Mouse (Mus musculus): Measurements from ENCODE around the gene Slc26a9.
"Not testable (repeated sequence)": the region's sequence is repeated elsewhere in the genome, so short reads cannot be mapped to it uniquely, and the experiment has no call there.

Gene Slc26a9

GRCm38 (mm10) chr1:131765357-131766001 is 21.7 kb downstream of the Slc26a9 start:
- DNase-seq (ENCODE audit: low spot score in 2 of 2), result peak; percentile 20 to 82

- DNase-seq (ENCODE audit: low spot score in 2 of 2), result no peak
Measured at GRCm38 (mm10) chr1:131769296-131769695, 25.5 kb downstream of the Slc26a9 start.

- peak; percentile 37 to 87 for DNase-seq (ENCODE audit: low spot score in 2 of 2)
Measured at GRCm38 (mm10) chr1:131770656-131771055, 26.8 kb downstream of the Slc26a9 start.

GRCm38 (mm10) chr1:131771440-131771839 is 27.6 kb downstream of the Slc26a9 start:
- DNase-seq (ENCODE audit: low spot score in 2 of 2), result peak in 1 of 2 experiments; percentile 15

GRCm38 (mm10) chr1:131794591-131794990 is 50.8 kb downstream of the Slc26a9 start:
- DNase-seq (ENCODE audit: low spot score in 2 of 2), result no peak

GRCm38 (mm10) chr1:131795171-131795570 is 51.3 kb downstream of the Slc26a9 start:
- no peak for DNase-seq (ENCODE audit: low spot score in 2 of 2)

GRCm38 (mm10) chr1:131797202-131797909 is 53.5 kb downstream of the Slc26a9 start, which contains the start of gene Pm20d1:
Gene Pm20d1, plus strand, starts transcription at chr1:131797381.
- peak in 1 of 2 experiments; percentile 9 for DNase-seq (ENCODE audit: low spot score in 2 of 2)

GRCm38 (mm10) chr1:131800001-131800400 is 56.2 kb downstream of the Slc26a9 start:
- DNase-seq (ENCODE audit: low spot score in 2 of 2), result no peak

GRCm38 (mm10) chr1:131801071-131801470 is 57.2 kb downstream of the Slc26a9 start:
- DNase-seq (ENCODE audit: low spot score in 2 of 2), result no peak

- no peak for DNase-seq (ENCODE audit: low spot score in 2 of 2)
Measured at GRCm38 (mm10) chr1:131802652-131803051, 58.8 kb downstream of the Slc26a9 start.

GRCm38 (mm10) chr1:131804166-131804565 is 60.3 kb downstream of the Slc26a9 start:
- DNase-seq (ENCODE audit: low spot score in 2 of 2), result no peak

- DNase-seq (ENCODE audit: low spot score in 2 of 2), result no peak
Measured at GRCm38 (mm10) chr1:131808986-131809385, 65.2 kb downstream of the Slc26a9 start.

- DNase-seq (ENCODE audit: low spot score in 2 of 2), result no peak
Measured at GRCm38 (mm10) chr1:131809651-131810050, 65.8 kb downstream of the Slc26a9 start.

GRCm38 (mm10) chr1:131811393-131811792 is 67.6 kb downstream of the Slc26a9 start:
- no peak for DNase-seq (ENCODE audit: low spot score in 2 of 2)

- no peak for DNase-seq (ENCODE audit: low spot score in 2 of 2)
Measured at GRCm38 (mm10) chr1:131812006-131812405, 68.2 kb downstream of the Slc26a9 start.

- DNase-seq (ENCODE audit: low spot score in 2 of 2), result no peak
Measured at GRCm38 (mm10) chr1:131812631-131813295, 68.9 kb downstream of the Slc26a9 start.

- DNase-seq (ENCODE audit: low spot score in 2 of 2), result no peak
Measured at GRCm38 (mm10) chr1:131813731-131814130, 69.9 kb downstream of the Slc26a9 start.

- no peak for DNase-seq (ENCODE audit: low spot score in 2 of 2)
Measured at GRCm38 (mm10) chr1:131814191-131814590, 70.4 kb downstream of the Slc26a9 start.

GRCm38 (mm10) chr1:131816886-131817285 is 73.1 kb downstream of the Slc26a9 start:
- DNase-seq (ENCODE audit: low spot score in 2 of 2), result no peak

GRCm38 (mm10) chr1:131820353-131820752 is 76.5 kb downstream of the Slc26a9 start:
- not testable (repeated sequence) for DNase-seq (ENCODE audit: low spot score in 2 of 2)

- DNase-seq (ENCODE audit: low spot score in 2 of 2), result peak in 1 of 2 experiments; percentile 51
Measured at GRCm38 (mm10) chr1:131820887-131821328, 77.1 kb downstream of the Slc26a9 start.
